Mouse (Mus musculus): Measurements from ENCODE around the gene Fdxr.

GRCm38 (mm10) chr11:115283486-115283765, 6.6 kb upstream of the Fdxr start:
- TF ChIP-seq POLR2A (IDR thresholded peaks at IDR 0.05; ENCODE audit: insufficient read length, low read depth), result no peak
- TF ChIP-seq E2F4 (IDR thresholded peaks at IDR 0.05; ENCODE audit: insufficient read depth), result no peak
- no peak for TF ChIP-seq MAX (IDR thresholded peaks at IDR 0.05; ENCODE audit: low read depth)
- TF ChIP-seq CEBPB (IDR thresholded peaks at IDR 0.05; ENCODE audit: insufficient read depth, poor library complexity, severe bottlenecking), result no peak
- no peak for TF ChIP-seq MYOD1 (IDR thresholded peaks at IDR 0.05; ENCODE audit: control insufficient read depth in 1 of 3, insufficient read length in 2 of 3, low read depth in 2 of 3)
- TF ChIP-seq TCF12 (IDR thresholded peaks at IDR 0.05; ENCODE audit: insufficient read depth, poor library complexity, severe bottlenecking), result no peak
- TF ChIP-seq TCF3 (IDR thresholded peaks at IDR 0.05; ENCODE audit: insufficient read length, low read depth), result no peak
- no peak for TF ChIP-seq USF1 (IDR thresholded peaks at IDR 0.05; ENCODE audit: low read depth)
- TF ChIP-seq POLR2AphosphoS2 (IDR thresholded peaks at IDR 0.05; ENCODE audit: insufficient read length, low read depth), result no peak
- no peak for TF ChIP-seq MYOG (IDR thresholded peaks at IDR 0.05; ENCODE audit: control insufficient read depth in 1 of 3, insufficient read depth in 1 of 3, insufficient read length in 2 of 3, low read depth in 2 of 3)
- no peak for TF ChIP-seq SRF (IDR thresholded peaks at IDR 0.05; ENCODE audit: control insufficient read depth, insufficient read length, low read depth)
- TF ChIP-seq REST (IDR thresholded peaks at IDR 0.05; ENCODE audit: insufficient read depth, insufficient read length), result no peak
